Mouse (Mus musculus) hindbrain, embryonic 15.5 days (tissue): ENCODE measurements at regions not wholly inside any gene's neighbourhood (a gene's known extent, or its start where the extent isn't known, plus 50 kb on each side); places are given as distances from the start of the nearest gene placed in this dataset.

Experiments
- ATAC-seq: fragments of 200-750 bp; cut with Nextera tagmentation; 2 replicates; pipeline ENCODE4 v1.8.0; 2017; ENCODE audit warnings: low read depth, moderate number of reproducible peaks, moderate TSS enrichment; ENCODE audit not compliant: low FRiP score
- H3K27ac ChIP-seq: fragments of 300-500 bp; sonication (generic); replicated peaks from 2 replicates; pipeline ENCODE4 v1.5.1; 2015; ENCODE audit warnings: mild to moderate bottlenecking, inconsistent platforms
- H3K27me3 ChIP-seq: fragments of 300-500 bp; sonication (generic); 2 replicates; pipeline ENCODE4 v1.6.1; 2015; ENCODE audit warnings: control low read depth, inconsistent platforms
- H3K36me3 ChIP-seq: fragments of 300-500 bp; sonication (generic); 2 replicates; pipeline ENCODE4 v1.6.1; 2015; ENCODE audit warnings: control low read depth, inconsistent platforms
- H3K4me1 ChIP-seq: fragments of 300-500 bp; sonication (generic); replicated peaks from 2 replicates; pipeline ENCODE4 v1.6.1; 2015; ENCODE audit warnings: control low read depth, inconsistent platforms
- H3K4me2 ChIP-seq: fragments of 300-500 bp; sonication (generic); 2 replicates; pipeline ENCODE4 v1.6.1; 2015; ENCODE audit warnings: moderate library complexity, mild to moderate bottlenecking, inconsistent platforms
- H3K4me3 ChIP-seq: fragments of 300-500 bp; sonication (generic); 2 replicates; pipeline ENCODE4 v1.5.1; 2015; ENCODE audit warnings: mild to moderate bottlenecking, inconsistent platforms
- H3K9ac ChIP-seq: fragments of 300-500 bp; sonication (generic); 2 replicates; pipeline ENCODE4 v1.6.1; 2015; ENCODE audit warnings: inconsistent platforms
- H3K9me3 ChIP-seq: fragments of 300-500 bp; sonication (generic); 2 replicates; pipeline ENCODE4 v1.6.1; 2016; ENCODE audit warnings: control low read depth, inconsistent platforms
- WGBS: fragments of 180-500 bp; shearing (Covaris S2); methylation state at CpG from one replicate; pipeline ENCODE4 v1.1.7; 2015; 5-methylcytosine and 5-hydroxymethylcytosine counted together

DNA sequence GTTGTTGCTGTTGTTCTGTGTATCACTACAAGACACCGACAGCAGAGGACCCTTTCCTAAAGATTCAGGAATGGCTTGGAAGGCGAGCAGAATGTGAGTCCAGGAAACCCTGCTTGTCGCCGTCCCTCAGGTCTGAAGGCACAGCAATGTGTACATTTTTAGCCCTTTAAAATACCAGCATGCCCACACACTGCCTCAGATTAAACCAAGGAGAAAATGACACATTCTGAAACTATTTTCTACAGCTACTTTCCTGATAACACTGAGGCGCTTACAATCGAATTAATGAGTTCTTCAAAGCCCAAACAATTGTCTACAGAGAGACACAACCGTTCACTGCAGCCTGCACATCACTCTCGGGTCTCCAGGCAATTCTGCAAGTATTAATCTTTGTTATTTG lies 211.5 kb upstream of the Spdye4c start:
- no peak overlapping the region for H3K4me2 ChIP-seq
- H3K27ac ChIP-seq = no peak overlapping the region
- no peak for ATAC-seq
- H3K27me3 ChIP-seq = no peaks in the 10 kb centered on the region
- WGBS = 42% methylated on average over 8 of the region's 8 CpGs
- no peaks in the 10 kb centered on the region for H3K36me3 ChIP-seq
- H3K4me3 ChIP-seq = no peak overlapping the region
- H3K9me3 ChIP-seq = no peaks in the 10 kb centered on the region
- no peak overlapping the region for H3K9ac ChIP-seq
- H3K4me1 ChIP-seq = peaks cover 18% of the 10 kb centered on the region; the same call in 1 of the 2 replicates

DNA sequence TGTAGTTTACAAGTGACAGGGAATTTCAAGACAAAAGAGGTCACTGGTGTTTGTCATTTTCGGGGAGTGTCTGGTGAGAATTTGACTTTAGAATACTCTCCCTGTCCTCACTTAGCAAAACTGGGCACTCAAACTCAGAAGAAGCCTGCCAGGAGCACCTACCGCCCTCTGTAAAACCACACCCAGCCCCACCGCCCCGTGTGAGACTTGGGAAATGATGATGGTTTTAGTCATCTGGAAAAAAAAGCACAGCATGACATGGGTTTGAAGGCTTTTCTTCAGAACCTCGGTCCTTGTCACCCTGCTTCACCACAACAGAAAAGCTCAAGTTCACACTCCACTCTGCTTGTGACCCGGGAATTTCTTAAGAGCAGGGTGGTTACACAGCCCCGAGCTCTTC lies 210.4 kb upstream of the Spdye4c start:
- H3K9ac ChIP-seq = no peak overlapping the region
- peaks cover 18% of the 10 kb centered on the region; the same call in 1 of the 2 replicates for H3K4me1 ChIP-seq
- H3K27me3 ChIP-seq = no peaks in the 10 kb centered on the region
- no peak overlapping the region for H3K4me3 ChIP-seq
- no peaks in the 10 kb centered on the region for H3K9me3 ChIP-seq
- H3K4me2 ChIP-seq = no peak overlapping the region
- H3K36me3 ChIP-seq = no peaks in the 10 kb centered on the region
- no peak overlapping the region for H3K27ac ChIP-seq
- ATAC-seq = no peak
- whole genome bisulfite sequencing = 34% methylated on average over 7 of the region's 7 CpGs

DNA sequence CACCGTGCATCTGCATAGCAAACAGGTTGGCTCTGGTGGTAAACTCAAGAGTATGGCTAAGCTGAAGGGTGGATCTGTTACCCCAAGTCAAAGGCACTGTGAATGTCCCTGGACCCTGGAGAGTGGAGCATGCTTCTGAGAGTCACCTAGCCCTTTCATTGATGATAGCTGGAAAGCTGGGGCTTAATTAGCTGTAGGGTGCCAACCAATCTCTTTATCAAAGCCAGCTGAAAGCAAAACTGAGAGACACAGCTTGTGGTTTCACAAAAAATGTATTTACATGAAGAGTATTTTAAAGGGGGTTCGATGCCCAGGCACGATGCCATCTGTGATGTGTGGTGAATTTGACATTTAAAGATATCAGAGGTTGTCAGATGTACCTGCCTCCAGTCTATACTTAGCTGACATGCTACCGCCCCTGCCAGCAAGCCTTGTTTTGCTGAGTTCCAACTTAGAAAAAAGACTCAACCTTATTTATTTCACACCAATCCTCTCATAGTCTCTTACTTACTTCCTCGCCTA lies 209.3 kb upstream of the Spdye4c start:
- H3K27ac ChIP-seq = no peak overlapping the region
- no peaks in the 10 kb centered on the region for H3K27me3 ChIP-seq
- WGBS = 73% methylated on average over 5 of the region's 5 CpGs
- H3K36me3 ChIP-seq = no peaks in the 10 kb centered on the region
- no peak overlapping the region for H3K4me2 ChIP-seq
- no peak overlapping the region for H3K4me3 ChIP-seq
- ATAC-seq = no peak
- no peak overlapping the region for H3K9ac ChIP-seq
- no peaks in the 10 kb centered on the region for H3K9me3 ChIP-seq
- H3K4me1 ChIP-seq = peaks cover 18% of the 10 kb centered on the region; the same call in 1 of the 2 replicates

DNA sequence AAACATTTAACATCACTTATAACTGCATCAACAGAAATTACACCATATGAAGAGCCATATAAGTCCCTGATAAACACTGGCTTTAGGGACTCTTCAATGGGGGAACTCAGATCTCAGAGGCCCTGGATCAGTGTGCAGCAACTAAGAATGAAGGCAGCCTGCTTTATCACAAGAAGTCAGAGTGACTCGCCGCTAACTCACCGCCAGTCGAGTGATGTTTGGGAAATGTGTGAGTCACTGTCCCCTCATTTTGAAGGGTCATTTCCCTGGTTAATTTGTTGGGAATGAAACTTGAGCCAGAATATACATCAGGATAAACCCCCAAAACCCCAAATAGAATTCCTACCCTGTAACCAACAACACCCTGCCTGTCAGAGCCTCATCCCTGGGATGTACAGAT lies 208.5 kb upstream of the Spdye4c start:
- Histone ChIP-seq H3K27ac (no peak overlapping the region), H3K4me1 (peaks cover 18% of the 10 kb centered on the region; the same call in 1 of the 2 replicates), H3K36me3 (no peaks in the 10 kb centered on the region), H3K4me3 (no peak overlapping the region), H3K4me2 (no peak overlapping the region), H3K27me3 (no peaks in the 10 kb centered on the region), H3K9ac (no peak overlapping the region), H3K9me3 (no peaks in the 10 kb centered on the region)
- WGBS = 81% methylated on average over 4 of the region's 4 CpGs
- no peak for ATAC-seq

DNA sequence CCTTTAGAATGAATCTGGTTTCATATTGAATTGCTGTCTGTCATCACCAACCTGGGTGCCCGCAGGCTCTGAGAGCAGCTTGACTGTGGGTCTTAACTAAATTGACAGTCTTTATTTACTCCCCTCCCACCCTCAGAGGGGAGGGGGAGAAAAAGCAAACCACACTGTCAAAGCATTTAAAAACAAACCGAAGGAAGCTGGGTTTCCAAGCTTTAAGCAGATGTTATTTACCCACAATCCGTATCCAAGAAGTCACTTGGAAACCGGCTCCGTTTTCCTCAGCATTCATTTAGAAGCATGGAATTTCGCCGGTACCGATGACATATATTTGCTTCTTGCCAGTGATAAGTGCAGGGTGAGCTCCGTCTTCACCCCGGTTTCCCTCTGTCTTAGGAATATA lies 206.4 kb upstream of the Spdye4c start:
- Histone ChIP-seq H3K27ac (no peak overlapping the region), H3K4me2 (no peak overlapping the region), H3K4me3 (no peak overlapping the region), H3K36me3 (no peaks in the 10 kb centered on the region), H3K9ac (no peak overlapping the region), H3K4me1 (peaks cover 22% of the 10 kb centered on the region), H3K27me3 (no peaks in the 10 kb centered on the region), H3K9me3 (no peaks in the 10 kb centered on the region)
- ATAC-seq = no peak
- 74% methylated on average over 10 of the region's 10 CpGs for WGBS

DNA sequence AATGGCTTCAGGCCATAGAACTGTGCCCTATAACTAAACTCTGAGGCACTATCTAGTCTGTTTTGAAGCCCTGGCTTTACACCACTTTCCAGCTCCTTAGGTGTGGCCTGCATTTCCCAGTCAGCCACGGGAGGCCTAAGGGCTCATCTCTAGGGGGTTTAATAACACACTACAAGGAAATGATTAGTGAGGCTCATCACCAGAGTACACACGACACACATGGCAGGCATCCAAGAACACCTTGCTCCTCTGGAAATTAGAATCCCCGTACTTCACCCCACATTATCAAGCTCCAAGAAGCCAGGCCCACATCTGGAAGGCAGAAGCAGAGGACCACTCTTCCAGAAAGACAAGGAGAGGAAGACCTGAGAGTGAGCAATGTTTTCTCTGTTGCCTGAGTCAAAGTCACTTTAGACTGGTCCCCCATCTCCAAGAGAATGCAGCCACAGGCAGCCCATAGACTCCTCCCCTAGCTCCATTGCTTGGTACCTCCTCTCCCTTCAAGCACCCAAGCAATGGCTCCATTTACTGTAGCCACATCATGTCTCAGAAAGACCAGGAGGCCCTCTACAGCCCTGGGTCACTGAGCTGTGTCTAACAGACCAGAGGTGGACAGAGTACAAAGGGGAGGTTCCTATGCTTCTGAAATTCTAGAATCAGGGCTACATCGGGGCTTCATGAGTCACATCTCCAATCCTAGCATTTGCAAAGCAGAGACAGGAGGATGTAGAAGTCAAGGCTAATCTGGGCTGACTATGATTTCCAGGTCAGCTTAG lies 204.0 kb upstream of the Spdye4c start:
- Histone ChIP-seq H3K4me2 (no peak overlapping the region), H3K9ac (no peak overlapping the region)

DNA sequence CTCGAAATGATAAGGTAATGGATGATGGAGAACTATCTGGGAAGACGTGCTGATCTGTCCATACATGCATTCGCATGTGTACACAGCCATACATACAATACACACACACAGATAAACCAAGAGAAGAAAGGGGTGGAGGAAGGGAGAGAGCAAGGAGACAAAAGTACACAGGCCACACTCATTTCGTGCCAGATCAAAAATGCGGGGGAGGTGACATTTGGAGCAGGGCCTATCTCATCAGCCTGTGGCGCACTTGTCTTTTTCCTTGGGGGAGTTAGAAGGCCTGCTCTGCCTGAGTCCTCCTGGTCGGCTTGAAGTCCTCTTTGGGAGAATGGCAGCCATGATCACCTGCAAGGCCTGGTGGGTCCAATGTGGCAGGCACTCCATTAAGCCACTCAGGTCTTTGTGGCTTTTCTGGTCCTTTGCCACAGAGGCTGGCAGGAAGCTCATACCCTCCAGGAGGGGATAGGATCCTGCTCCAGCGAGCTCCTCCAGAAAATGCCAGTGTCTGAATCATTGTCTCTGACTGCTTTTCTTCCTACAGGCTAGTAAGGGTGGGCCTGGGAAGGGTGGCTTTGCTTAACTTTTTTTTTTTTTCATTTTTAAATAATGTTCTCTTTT lies 203.0 kb upstream of the Spdye4c start:
- H3K9me3 ChIP-seq = no peaks in the 10 kb centered on the region
- WGBS = 82% methylated on average over 8 of the region's 8 CpGs
- no peak overlapping the region for H3K4me2 ChIP-seq
- H3K4me3 ChIP-seq = no peak overlapping the region
- H3K27ac ChIP-seq = no peak overlapping the region
- no peak overlapping the region for H3K9ac ChIP-seq
- no peak for ATAC-seq
- peaks cover 13% of the 10 kb centered on the region for H3K4me1 ChIP-seq
- peaks cover 3% of the 10 kb centered on the region; the same call in 1 of the 2 replicates for H3K27me3 ChIP-seq
- no peaks in the 10 kb centered on the region for H3K36me3 ChIP-seq

More for the DNA sequence above, 204.0 kb upstream of the Spdye4c start:
- peaks cover 3% of the 10 kb centered on the region; the same call in 1 of the 2 replicates for H3K27me3 ChIP-seq
- H3K27ac ChIP-seq = no peak overlapping the region
- ATAC-seq = no peak
- peaks cover 13% of the 10 kb centered on the region for H3K4me1 ChIP-seq
- no peaks in the 10 kb centered on the region for H3K36me3 ChIP-seq
- no peak overlapping the region for H3K4me3 ChIP-seq
- WGBS = 64% methylated on average over 4 of the region's 4 CpGs
- H3K9me3 ChIP-seq = no peaks in the 10 kb centered on the region

DNA sequence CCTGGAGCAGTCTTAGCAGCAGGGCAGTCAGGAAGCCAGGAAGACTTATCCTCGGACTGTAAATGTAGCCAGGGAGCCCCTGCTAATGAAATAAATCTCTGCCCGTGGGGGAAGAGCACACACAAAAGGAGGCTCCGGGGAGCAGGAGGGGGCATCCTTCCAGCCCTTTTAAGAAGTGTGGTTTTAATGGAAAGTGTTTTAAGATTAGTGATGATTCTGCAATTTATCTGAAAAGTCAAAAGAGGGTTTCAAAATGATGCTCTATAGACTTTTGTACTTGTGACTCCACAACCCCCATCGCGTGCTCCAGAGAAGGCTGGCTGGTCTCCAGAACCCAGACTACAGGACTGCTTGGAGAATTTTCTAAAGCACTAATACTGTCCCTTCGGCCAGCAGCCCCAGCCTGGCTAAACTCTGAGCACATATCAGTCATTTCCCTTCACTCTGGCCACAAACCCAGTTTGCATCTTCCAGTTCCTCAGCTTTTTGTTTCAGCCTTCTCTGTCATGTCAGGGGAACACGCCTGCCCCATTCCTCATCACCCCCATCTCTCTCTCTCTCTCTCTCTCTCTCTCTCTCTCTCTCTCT lies 202.0 kb upstream of the Spdye4c start:
- H3K27ac ChIP-seq = no peak overlapping the region
- H3K9me3 ChIP-seq = no peaks in the 10 kb centered on the region
- peaks cover 6% of the 10 kb centered on the region; the same call in 1 of the 2 replicates for H3K27me3 ChIP-seq
- 22% methylated on average over 7 of the region's 7 CpGs for WGBS
- ATAC-seq = no peak
- H3K4me3 ChIP-seq = no peak overlapping the region
- no peak overlapping the region for H3K9ac ChIP-seq
- no peak overlapping the region for H3K4me2 ChIP-seq
- peaks cover 15% of the 10 kb centered on the region for H3K4me1 ChIP-seq
- no peaks in the 10 kb centered on the region for H3K36me3 ChIP-seq

DNA sequence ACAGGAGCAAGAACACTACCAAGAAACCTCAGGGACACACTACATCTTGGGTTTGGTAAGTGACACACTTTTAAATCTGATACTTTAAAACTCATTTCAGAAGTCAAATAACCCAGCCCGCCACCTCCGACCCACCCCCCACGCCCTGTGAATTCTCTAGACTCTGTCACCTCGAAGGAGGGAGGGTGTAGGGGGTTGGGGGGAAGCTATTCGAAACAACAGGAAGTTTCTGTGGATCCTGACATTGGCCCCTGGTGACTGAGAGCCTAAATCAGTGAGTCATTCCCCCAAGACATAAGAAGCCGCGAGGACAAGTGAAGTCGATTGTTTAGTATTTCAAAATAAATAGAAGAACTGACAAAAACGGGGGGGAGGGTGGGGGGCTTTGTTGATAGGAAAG lies 198.7 kb upstream of the Spdye4c start:
- no peak overlapping the region for H3K4me2 ChIP-seq
- no peaks in the 10 kb centered on the region for H3K36me3 ChIP-seq
- no peak for ATAC-seq
- no peak overlapping the region for H3K9ac ChIP-seq
- peaks cover 13% of the 10 kb centered on the region for H3K4me1 ChIP-seq
- WGBS = 12% methylated on average over 9 of the region's 9 CpGs
- no peak overlapping the region for H3K27ac ChIP-seq
- H3K27me3 ChIP-seq = peaks cover 6% of the 10 kb centered on the region; the same call in 1 of the 2 replicates
- no peaks in the 10 kb centered on the region for H3K9me3 ChIP-seq
- H3K4me3 ChIP-seq = no peak overlapping the region

DNA sequence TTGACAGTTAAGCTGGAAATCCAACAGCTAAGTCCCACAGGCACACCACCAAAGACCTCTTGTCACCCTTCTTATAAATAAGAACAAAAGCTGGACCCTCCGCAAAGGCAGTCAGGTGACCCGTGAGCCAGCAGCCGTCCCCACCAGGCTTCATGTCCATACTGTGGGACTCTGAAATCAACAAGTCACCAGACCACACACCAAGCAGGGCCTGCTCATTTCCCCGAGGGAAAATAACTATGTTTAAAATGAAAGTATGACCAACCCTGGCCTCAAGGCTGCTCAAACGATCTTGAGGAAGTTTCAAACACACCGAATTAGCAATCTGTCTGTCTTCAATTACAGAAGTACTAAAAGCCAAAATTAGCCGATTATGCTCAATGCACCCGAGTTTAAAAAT lies 197.6 kb upstream of the Spdye4c start:
- no peak overlapping the region for H3K27ac ChIP-seq
- no peak for ATAC-seq
- H3K4me2 ChIP-seq = no peak overlapping the region
- H3K9me3 ChIP-seq = no peaks in the 10 kb centered on the region
- 31% methylated on average over 8 of the region's 8 CpGs for WGBS
- H3K27me3 ChIP-seq = peaks cover 6% of the 10 kb centered on the region; the same call in 1 of the 2 replicates
- peaks cover 13% of the 10 kb centered on the region for H3K4me1 ChIP-seq
- H3K9ac ChIP-seq = no peak overlapping the region
- no peak overlapping the region for H3K4me3 ChIP-seq
- no peaks in the 10 kb centered on the region for H3K36me3 ChIP-seq

DNA sequence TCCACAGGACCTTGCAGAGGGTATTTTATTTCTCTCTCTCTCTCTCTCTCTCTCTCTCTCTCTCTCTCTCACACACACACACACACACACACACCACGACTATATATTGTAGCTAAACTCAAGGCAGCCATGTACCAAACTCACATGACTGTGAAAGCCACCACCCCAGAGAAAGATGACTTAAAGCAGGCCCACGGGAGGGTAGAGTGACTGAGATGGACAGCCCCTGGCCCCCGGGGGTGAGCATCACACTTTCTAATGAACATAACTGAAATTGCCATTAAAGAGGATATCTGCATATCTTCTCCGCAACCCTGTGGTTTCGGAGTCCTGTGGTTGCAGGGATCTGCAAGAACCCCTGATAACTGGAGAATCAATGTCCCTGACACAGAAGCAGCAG lies 197.1 kb upstream of the Spdye4c start:
- Histone ChIP-seq H3K27me3 (peaks cover 6% of the 10 kb centered on the region; the same call in 1 of the 2 replicates), H3K36me3 (no peaks in the 10 kb centered on the region), H3K9ac (no peak overlapping the region), H3K4me2 (no peak overlapping the region), H3K27ac (no peak overlapping the region), H3K4me3 (no peak overlapping the region), H3K4me1 (peaks cover 9% of the 10 kb centered on the region), H3K9me3 (no peaks in the 10 kb centered on the region)
- ATAC-seq = no peak
- 69% methylated on average over 5 of the region's 5 CpGs for WGBS
